Mouse (Mus musculus): ENCODE results near the gene Prkce.

The Prkce gene

DNA sequence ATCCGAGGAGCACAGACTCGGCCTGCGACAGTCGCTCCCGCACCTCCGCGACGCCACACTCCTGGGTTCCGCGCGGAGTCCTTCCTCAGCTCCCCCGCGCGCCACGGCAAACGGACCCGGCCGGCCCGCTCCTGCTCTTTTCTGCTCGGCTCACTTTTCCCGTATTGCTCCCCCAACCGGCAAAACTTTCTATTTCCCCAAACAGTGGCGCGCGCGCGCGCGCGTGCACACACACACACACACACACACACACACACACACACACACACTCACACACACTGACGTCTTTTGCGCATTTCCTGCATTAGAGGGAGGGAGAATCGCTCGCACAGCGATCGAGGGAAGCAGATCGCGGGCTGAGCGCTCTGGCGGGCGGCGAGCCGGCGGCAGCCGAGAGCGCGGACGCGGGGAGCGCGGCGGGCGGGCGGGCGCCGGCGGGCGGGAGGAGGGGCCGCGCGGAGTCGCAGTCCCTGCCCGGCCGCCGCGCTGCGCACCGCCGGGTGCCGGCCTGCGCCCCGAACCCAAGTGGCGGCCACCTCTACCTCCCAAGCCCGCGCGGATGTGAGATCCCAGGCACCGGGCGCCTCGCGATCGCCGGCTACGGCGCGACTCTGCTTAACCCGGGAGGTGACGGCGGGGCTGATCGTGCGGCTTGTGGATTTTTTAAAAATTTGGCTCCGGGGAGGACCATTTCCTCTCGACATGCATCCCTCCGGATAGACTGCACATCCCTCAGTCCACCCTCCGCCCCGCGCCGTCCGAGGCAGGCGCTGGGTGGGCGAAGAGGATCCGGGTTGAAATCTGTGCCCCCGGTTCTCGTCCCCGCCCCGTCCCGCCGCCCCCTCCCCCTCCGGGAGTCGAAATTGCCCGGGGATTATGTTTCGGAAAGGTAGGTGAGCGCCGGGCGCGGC, at the start of gene Prkce:
Gene Prkce (plus strand): TSS at position 466 of the 911 bp plus-strand sequence.
- peak; percentile 95 for DNase-seq

DNA sequence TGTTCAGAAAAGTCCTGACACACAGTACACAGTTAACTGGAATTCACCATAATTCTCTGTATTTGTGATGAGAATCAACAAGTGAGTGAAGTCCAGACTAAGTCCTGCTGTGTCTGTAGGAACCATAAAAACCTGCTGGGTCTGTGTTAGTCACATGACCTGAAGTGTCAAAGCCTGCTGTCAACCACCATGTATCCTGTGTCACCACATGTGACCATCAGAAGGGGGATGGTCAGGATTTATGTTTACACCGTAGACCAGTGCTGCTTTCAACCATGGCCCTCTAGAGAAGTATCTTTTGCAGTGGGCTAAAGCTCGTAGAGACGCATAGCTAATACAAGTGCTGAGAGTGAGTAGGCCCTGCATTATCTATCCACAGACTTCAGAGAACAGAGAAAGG, 44.4 kb upstream of the Prkce start:
- no peak for DNase-seq

DNA sequence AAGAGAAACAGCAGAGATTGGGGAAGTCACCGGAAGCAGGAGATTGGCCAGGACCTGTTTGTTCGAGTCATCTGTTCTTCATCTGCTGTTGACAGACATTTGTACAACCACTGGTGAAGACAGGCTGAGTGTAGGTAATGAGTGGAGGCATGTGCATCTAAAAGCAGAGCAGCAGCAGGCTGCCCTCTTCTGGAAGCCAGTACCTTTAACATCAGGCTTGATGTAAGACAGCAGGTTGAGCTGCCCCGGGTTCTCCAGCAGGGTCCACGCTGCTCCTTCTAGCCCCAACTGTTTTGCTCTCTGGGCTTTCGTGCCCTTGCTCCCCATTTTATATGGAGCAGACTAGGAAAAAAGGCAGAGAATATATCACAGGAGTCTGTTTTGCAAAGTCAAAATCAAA, 41.7 kb upstream of the Prkce start:
- peak; percentile 11 for DNase-seq

DNA sequence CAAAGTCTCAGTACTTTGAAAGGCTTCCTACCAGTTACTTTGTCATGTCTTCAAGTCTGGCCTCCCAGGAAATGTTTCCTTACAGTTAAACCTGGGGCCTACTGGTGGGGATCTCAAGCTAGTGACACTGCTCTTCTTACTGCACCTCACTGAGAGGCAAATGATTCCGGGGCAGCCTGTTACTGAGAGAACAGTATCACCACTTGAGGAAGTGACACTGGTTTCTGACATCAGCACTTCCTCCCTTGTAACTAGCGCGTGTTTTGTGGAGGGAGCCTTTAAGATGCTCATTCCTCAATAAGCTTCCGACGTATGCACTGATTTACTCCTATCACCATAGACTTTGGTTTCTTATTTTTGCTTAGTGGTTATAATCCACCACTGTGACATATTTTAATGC, 39.4 kb upstream of the Prkce start:
- no peak for DNase-seq

DNA sequence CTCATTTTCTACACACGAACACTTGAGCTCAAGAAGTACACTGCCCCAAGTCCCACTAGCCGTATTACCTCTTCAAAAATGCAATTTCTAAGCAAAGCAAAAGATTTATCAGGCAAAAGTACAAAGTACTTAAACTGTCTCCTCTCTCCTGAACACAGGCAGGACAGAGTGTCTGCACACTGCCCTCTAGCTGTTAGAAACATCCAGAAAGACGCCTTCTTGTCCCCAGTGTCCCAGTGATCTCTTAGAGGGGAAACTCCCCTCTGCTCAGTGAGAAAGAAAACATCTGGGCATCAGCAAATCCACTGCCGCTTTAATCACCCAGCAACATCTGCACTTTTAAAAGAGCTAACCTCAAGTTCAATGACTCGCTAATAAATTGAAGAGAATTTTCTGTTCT, 35.1 kb upstream of the Prkce start:
- DNase-seq = no peak

DNA sequence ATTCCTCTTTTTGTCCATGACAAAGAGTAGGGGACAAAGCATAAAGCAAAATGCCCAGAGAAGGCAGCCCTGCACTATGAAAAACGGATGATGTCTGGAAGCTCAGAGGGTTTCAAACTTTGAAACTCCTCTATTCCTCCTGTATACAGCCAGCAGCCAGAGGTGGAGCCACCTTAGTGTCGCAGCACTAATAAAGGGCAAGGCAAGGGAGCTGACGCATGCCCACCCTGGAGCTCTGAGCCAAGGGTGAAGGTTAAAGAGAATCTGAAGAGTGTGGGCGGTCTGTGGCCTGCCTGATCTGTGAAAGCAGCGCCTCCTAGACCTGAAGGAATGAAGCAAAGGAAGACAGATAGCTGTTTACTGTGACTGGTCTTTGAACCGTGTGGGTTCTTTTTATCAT, 33.1 kb upstream of the Prkce start:
- DNase-seq = no peak

DNA sequence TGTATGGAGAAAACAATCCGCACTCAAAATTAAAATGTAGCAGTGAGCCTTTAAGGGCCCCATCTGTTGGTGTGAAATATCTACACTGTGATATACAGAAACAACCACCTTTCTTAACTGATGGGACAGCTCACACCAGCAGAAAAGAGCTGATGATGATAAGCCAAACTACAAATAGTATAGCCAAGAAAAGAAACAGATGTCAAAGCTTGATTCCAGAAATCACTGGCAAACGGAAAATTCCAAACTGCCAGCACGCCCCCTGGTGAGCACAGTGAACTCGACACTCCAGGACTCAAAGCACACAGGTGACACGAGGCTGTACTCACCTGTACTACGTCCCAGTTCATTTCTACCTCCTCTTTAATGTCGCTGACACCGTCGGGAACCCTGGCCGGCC, 31.8 kb upstream of the Prkce start:
- DNase-seq = no peak

DNA sequence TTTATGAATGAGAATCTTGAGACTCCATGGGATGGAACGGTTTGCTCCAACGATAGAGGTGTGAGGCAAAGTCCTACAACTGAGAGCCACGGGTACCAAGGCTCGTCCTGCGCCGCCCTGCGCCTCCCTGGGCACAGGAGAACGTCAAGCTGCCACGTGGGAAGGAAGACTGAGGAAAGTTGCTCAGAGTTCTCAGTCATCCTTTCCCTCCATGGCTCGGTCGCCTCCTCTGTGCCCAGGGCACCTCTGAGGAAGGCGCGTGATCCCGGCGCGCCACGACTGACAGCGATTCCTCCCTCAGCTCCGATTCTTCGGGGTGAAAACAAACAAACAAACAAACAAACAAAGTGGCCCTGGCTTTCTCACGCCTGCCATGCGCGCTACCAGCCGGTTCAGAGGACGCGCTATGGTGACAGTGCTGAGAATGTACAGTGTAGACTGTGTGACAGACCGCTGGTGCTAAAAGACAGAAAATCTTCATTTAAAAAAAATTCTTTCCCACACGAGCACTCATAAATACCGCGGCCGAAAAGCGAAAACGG, 23.0 kb upstream of the Prkce start:
- DNase-seq = peak; percentile 29

DNA sequence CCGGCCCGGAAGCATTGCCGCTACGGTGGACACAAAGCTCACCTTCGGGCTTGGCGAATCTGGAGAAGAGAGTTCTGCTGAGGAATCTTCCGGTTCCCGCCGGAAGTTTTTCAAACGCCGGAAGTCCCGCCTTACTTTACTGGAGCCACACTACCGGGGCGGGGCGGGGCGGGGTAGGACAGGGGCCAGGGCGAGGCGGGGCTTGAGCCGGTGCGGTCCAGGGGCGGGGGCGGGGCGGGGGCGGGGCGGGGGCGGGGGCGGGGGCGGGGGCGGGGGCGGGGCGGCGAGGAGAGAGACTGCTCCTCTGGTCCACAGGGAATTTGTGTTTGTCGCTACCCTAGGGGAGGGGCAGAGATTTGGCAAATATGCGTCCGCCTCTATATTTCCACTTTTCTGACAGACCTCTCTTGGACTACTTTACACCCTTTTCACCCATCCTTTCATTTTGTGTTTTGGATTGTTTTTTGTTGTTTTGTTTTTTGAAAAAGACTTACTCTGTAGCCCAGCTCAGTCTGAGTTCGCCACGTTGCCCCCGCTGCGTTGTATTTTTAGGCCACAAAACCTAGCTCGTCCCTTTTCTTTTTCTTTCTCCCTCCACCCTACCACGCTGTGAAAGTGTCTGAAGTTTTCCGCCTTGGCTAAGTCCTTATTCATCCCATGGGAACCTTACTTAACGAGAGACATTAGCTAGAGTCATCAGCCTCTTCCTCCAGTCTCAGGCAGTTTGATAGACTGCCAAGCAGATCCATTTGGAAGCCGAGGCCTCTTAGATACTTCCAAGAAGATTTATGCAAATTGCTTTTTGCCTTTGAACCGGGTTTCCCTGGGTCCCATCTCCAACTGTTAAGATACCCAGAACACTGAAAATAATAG, 22.3 kb upstream of the Prkce start, which contains the start of gene Srbd1:
Gene Srbd1 (minus strand): TSS at position 97 of the 873 bp plus-strand sequence.
- DNase-seq = peak; percentile 96

DNA sequence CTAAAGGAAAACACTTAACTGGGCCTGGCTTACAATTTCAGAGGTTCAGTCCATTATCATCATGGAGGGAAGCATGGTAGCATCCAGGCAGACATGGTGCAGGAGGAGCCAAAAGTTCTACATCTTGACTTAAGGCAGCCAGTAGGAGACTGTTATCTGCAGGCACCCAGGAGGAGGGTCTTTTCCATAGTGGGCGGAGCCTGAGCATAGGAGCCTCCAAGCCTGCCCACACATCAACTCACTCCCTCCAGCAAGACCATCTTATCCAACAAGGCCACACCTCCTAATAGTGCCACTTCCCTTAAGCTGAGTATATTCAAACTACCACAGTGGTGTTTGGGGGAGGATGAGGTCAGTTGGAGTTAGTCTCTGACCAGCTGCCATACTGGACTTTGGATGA, 17.9 kb upstream of the Prkce start:
- no peak for DNase-seq

DNA sequence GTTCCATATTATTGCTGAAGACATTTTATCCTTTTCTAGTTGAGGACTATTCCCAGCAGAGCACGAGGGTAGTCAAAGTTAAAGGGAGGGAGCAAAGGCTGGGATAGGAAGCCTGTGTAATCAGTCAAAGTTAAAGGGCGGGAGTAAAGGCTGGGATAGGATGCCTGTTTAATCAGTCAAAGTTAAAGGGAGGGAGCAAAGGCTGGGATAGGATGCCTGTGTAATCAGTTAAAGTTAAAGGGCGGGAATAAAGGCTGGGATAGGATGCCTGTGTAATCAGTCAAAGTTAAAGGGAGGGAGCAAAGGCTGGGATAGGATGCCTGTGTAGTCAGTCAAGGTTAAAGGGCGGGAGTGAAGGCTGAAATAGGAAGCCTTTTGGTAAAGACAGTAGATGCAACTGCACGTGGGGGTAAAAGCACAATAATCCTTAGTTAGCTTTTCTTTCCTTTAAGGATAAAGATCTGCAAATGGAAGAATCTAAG, 16.7 kb upstream of the Prkce start:
- peak; percentile 86 for DNase-seq

DNA sequence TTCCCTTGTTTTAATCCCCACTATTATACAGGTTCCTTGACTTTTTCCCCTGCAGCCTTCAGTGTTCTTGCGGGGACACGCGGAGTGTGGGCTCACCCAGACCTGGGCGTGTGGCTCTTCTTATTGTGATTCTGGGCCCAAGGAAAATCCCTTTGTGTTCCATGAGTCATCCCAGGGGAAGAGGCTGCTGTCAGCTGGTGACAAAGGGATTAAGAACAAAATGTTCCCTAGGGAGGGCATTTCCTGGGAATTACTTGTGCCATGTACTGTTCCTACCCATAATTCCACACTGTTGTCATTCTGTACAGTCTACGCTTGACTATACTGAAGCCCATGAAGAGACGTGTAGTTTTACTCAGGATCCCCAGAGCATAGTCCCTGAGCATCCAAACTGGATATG, 10.6 kb upstream of the Prkce start:
- no peak for DNase-seq

DNA sequence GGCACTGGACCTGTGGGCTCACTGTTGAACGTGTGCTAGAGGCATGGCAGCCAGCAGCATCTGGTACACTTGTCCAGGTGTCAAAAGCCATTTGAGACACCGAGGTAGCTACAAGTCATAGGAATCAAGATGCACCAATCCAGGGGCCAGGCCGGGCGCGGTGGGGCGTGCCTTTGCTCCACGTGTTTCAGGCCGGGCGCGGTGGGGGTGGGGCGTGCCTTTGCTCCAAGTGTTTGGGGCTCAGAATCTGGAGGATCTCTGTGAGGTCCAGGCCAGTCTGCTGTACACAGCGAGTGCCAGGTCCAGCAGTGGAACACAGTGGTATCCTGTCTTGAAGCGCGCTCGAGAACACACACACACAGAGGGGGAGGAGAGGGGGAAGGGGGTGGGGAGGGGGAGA, 4.9 kb upstream of the Prkce start:
- DNase-seq = peak; percentile 35

DNA sequence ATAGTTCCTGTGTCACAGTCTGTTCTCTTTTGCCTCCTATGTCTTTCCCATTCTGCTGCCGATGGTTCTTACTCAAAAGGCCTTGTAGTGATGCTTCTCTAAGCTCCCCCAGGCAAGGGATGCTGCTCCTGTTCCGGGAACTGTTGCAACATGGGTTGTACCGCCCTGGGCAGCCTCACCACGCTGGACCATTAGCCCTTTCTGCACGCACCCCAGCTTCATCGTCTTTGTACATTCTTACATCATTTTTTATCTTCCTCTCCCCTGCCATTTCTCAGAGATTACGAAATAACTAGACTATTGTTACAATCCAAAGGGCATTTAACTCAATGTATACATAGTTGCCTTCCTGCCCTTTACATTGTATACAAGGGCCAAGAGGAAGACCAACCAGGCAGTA, 3.2 kb upstream of the Prkce start:
- no peak for DNase-seq

DNA sequence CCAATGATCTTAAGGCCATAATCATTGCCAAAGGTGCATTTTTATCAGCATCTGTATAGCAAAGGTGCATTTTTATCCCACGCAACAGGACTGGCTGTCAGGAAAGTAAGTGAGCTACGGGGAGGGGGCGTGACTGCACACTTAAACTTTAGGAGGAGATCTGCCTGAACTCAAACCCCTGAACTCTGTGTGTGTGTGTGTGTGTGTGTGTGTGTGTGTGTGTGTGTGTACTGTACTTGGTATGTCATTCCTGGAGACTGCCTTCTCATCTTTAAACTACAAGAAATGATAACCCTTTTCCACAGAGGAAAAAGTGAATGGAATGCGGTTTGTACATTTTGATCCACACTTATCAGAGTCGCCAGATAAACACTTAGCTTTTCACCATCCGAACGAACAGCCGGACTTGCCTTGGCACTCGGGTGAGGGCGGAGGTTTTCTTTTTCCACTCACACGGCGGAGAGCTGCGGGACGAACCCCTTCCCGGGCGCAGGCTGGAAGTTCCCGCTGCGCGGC, 1.5 kb upstream of the Prkce start:
- peak; percentile 43 for DNase-seq

DNA sequence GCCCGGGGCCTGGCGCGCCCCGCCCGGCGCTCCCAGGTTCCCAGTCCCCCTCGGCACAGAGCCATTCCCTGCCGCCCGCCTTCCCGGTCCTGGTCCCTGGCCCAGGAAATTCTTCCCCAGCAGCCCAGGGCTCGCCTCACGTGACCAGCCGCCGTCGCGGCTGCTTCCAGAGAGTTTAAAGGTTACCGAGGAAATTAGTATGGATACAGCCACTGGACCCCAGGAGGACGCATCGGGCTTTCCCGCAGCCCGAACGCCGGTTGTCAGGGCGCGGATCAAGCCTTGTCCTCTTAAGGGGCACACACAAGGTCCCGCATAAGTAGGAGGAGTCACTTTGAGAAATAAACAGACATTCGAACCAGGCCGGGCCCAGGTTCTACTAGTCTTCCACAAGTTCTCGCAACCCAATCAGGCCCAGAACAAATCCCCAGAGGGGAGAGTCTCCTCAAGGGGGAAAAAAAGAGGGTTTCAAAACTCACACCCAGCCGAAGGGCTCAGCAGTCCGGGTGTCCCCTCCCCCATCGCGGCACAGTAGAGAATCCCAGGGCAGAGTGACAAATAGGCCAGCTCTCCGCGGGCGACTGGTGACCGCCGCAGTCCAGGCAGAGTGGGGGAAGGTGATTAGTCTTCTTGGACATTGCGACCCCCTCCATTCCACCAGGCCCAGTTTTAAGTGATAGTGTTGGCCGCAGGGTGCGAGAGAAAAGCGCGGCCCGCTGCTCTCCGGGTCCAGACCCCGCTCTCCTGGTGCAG, 842 bp upstream of the Prkce start:
- peak; percentile 82 for DNase-seq

DNA sequence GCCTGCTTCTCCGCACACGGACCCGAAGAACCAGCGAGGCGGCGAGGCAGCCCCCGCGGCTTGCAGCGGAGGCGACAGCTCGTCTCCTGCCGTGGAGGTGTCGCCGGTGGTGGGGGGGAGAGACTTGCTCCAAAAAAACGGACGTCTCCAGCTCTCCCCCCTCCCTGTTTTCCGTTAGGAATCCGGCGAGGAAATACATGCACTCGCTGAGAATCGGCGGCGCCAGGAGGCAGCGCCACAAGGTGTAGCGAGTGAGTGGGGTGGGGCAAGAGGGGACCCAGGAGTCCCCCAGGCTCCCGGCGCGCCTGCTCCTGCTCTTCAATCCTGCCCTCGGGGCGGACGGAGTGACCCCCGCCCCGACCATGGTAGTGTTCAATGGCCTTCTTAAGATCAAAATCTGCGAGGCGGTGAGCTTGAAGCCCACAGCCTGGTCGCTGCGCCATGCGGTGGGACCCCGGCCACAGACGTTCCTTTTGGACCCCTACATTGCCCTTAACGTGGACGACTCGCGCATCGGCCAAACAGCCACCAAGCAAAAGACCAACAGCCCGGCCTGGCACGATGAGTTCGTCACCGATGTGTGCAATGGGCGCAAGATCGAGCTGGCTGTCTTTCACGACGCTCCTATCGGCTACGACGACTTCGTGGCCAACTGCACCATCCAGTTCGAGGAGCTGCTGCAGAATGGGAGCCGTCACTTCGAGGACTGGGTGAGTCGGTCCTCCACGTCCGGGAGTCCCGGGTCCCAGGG, 821 bp downstream of the Prkce start:
- DNase-seq = peak; percentile 58

DNA sequence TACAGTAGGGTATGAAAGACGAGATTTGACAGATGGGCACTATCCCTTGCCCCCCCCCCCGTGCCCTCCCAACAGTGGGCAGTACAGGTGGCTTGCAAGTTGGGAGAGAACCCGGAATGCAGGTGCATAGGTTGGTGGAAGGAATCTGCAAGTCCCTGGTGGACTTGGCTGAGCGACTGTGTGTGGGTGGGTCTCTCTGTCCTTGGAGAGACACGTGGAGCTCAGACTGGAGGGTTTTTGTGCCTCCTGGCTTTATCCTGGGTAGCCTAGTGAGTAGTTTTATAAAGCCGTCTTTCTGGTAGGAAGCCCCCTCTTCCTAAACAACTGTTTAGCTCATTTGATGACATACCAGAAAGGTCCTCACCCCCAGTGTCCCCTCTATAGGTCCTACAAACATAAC, 1.5 kb downstream of the Prkce start:
- no peak for DNase-seq

DNA sequence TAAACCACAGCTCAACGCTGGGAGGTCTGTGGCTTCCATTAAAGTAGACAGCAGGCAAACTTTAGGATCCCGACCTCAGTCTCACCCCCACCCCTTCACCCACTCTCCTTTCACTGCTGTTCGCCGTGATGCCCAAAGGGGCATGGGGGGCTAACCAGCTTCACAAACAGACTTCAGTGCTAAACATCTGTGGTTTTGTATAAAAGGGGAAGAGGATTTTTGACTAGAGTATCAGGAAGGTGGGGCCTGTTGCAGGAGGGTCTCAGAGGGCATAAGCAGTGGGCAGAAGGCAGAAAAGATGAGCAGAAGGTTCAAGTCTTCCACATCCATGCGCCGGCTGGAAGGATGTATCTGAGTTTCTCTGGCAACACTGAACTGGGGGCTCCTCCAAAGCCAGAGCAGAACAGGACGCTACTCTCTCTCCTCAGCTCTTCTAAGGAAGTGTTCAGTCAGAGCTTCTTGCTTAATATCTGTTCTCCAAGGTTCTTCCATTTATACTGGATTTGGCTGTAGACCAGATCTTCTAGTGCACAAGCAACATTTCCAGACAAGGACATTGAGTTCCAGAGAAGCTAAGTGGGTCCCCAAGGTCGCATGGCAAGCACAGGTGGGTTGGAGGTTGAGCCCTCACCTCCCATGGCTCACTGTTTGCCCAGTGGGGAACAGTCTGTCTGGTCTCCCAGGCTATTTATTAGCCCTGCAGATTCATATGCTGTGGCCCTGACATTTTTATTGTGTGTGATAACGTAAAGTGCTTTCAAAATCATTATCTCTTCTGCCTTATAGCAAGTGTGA, 2.8 kb downstream of the Prkce start:
- no peak for DNase-seq

DNA sequence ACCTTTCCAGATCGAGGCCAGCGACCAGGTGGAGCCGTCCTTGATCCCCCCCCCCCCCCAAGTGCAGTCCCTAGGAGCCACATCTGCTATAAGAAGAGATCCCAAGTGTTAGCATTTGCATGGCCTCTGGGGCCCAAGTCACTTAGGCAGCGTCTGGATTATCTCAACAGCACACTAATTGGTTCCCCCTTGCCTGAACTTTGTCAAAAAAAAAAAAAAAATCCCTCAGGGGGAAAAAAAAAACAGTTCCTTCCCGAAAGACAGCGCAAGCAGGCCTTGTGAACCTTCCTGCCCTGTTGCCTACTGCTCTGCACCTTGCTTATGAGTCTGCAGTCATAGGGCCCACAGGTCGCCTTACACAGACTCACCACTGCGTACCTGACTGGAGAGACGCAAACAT, 7.9 kb downstream of the Prkce start:
- DNase-seq = peak; percentile 43

DNA sequence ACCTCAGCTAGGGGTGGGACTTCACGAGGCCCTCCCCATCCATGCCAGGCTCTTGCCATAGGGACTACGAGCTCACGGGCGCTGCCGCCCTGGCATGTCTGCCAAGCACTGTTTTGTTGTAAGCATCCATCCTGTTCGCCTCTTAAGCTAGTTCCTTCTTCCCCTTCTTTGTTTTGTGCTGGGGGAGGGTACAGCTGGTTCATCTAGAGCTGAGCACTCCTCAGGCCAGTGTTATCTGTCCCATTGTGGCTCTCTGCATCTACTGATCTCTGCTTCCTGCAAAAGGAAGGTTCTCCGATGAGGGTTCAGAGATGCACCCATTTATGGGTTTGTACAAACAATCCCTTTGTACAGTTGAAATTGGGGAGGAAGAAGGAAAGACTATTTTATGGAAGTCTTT, 9.1 kb downstream of the Prkce start:
- no peak for DNase-seq
